Mouse (Mus musculus): ENCODE data around the gene Vmn2r88. TPM values are rescaled to one million over a fixed set of nuclear protein-coding genes. Genes with fewer than 3 reads are reported as not detected.
"Not testable (repeated sequence)": the region's sequence is repeated elsewhere in the genome, so short reads cannot be mapped to it uniquely, and the experiment has no call there.

Vmn2r88 gene
- polyA plus RNA-seq, 1 experiment: not detected

DNA sequence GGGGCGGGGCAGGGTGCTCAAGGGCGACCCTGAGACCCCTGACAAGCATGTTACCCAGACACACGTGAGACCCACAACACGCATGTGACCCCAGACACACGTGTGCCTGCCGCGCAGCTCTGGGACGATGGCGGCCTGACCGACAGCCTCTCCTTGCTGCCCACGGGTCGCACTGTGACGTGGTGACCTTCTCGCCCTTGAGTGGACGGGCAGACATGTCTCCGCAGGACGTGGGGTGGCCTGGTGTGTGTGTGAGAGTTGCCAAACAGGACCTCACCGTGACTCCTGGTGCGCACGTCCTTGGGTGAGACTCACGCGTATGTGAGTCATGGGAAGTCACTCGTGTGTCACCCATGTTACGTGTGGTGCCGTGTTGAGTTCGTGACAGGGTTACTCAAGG lies 24.4 kb downstream of the Vmn2r88 start:
- no peaks in the 10 kb centered on the region for H3K36me3 ChIP-seq (ENCODE audit: control insufficient read depth)
- H3K27me3 ChIP-seq (ENCODE audit: control insufficient read depth): no peaks in the 10 kb centered on the region; the same call in 1 of the 2 replicates
- H3K9me3 ChIP-seq (ENCODE audit: control insufficient read depth, low read length): peaks cover 23% of the 10 kb centered on the region
- no peak overlapping the region for H3K4me3 ChIP-seq (replicated peaks)
- TF ChIP-seq GATA1 (IDR thresholded peaks at IDR 0.05; ENCODE audit: low read length): no peak
- no peak for TF ChIP-seq TAL1 (IDR thresholded peaks at IDR 0.05; ENCODE audit: low read length)
- H3K4me1 ChIP-seq (ENCODE audit: control insufficient read depth): no peaks in the 10 kb centered on the region

DNA sequence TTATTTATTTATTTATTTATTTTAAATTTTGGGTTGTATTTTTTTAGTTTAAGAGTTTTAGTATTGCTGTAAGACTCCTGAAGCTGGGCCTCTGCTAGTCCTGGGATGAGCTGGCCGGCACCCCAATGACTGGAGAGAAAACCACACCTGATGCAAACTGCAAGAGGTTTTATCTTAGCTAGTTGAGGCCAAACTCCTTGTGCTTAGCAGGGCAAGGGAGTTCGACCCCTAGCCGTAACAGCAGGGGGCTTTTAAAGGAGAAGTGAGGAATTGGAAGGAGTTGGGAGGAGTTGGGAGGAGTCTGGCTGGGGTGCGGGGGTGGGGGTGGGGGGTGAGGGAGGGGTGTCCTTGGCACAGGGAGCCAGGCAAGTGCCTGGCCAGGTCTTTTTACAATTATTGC lies 28.3 kb downstream of the Vmn2r88 start:
- peaks cover 23% of the 10 kb centered on the region for H3K9me3 ChIP-seq (ENCODE audit: control insufficient read depth, low read length)
- no peaks in the 10 kb centered on the region; the same call in 1 of the 2 replicates for H3K27me3 ChIP-seq (ENCODE audit: control insufficient read depth)
- TF ChIP-seq GATA1 (IDR thresholded peaks at IDR 0.05; ENCODE audit: low read length): no peak
- TF ChIP-seq TAL1 (IDR thresholded peaks at IDR 0.05; ENCODE audit: low read length): no peak
- H3K4me1 ChIP-seq (ENCODE audit: control insufficient read depth): no peaks in the 10 kb centered on the region
- no peaks in the 10 kb centered on the region for H3K36me3 ChIP-seq (ENCODE audit: control insufficient read depth)
- H3K4me3 ChIP-seq (replicated peaks): no peak overlapping the region

DNA sequence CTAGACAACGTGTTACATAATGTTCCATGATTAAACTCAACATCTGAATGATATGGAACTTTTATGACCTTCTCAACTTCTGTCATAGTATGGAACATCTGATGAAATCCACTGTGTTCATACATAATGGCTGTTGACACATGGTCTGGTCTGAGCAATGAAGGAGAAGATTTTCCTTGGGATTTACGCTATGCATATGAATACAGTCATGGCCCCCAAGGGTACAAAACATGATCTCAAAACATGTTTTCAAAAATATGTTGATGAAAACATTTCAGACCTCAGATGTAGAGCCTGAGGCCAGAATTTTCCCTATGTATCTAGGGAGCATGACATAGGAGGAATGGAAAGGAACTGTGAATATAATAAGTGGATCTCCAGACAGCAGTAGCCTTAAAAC lies 40.9 kb downstream of the Vmn2r88 start, which contains the start of gene Vmn2r89:
TSS of gene Vmn2r89 (plus strand) at position 301 of the 400 bp plus-strand sequence.
- H3K36me3 ChIP-seq (ENCODE audit: control insufficient read depth); H3K27me3 ChIP-seq (ENCODE audit: control insufficient read depth); H3K9me3 ChIP-seq (ENCODE audit: control insufficient read depth, low read length); H3K4me3 ChIP-seq (replicated peaks); H3K4me1 ChIP-seq (ENCODE audit: control insufficient read depth): not testable (repeated sequence)

Other genes starting within 250 kb of the Vmn2r88 start
- not detected in 2 replicates for gene Rnase2b, start 248.6 kb upstream of the Vmn2r88 start, polyA plus RNA-seq (2012)
- gene Ang2, start 211.7 kb upstream of the Vmn2r88 start, polyA plus RNA-seq (2012): not detected in 2 replicates
- not detected in 2 replicates for gene Ear14, start 207.4 kb upstream of the Vmn2r88 start, polyA plus RNA-seq (2012)
- not detected in 2 replicates for gene Rnase2a, start 154.7 kb upstream of the Vmn2r88 start, polyA plus RNA-seq (2012)
- not detected in 2 replicates for gene Gm7247, start 49.1 kb upstream of the Vmn2r88 start, polyA plus RNA-seq (2012)
- not detected in 2 replicates for gene Vmn2r89, start 41.0 kb downstream of the Vmn2r88 start, polyA plus RNA-seq (2012)
- gene Gm5622, start 142.0 kb downstream of the Vmn2r88 start, polyA plus RNA-seq (2012): not detected in 2 replicates
- not detected in 2 replicates for gene Gm17175, start 163.2 kb downstream of the Vmn2r88 start, polyA plus RNA-seq (2012)
- gene Gm17174, start 181.3 kb downstream of the Vmn2r88 start, polyA plus RNA-seq (2012): not detected in 2 replicates
- not detected in 2 replicates for gene Gm17078, start 200.5 kb downstream of the Vmn2r88 start, polyA plus RNA-seq (2012)
- not detected in 2 replicates for gene Gm4181, start 224.8 kb downstream of the Vmn2r88 start, polyA plus RNA-seq (2012)

Data from erythroblast, embryonic 14.5 days (primary cell).